Mouse (Mus musculus): ENCODE results near the gene Atg5. TPM values are rescaled to one million over a fixed set of nuclear protein-coding genes. Genes with fewer than 3 reads are reported as not detected.
"Not testable (repeated sequence)": the region's sequence is repeated elsewhere in the genome, so short reads cannot be mapped to it uniquely, and the experiment has no call there.

Gene Atg5
- polyA plus RNA-seq, 1 experiment from 2014 or later: 53.5 TPM

- no peaks in the 10 kb centered on the region for H3K27me3 ChIP-seq (replicated peaks; ENCODE audit: control insufficient read depth, insufficient read depth, low read length)
- H3K9me3 ChIP-seq (ENCODE audit: control insufficient read depth): no peaks in the 10 kb centered on the region
- no peak for TF ChIP-seq CTCF (IDR thresholded peaks at IDR 0.05; ENCODE audit: low read depth)
- H3K4me2 ChIP-seq (replicated peaks; ENCODE audit: low read depth): no peak overlapping the region
- H3K9ac ChIP-seq (ENCODE audit: low read depth, low read length): no peak overlapping the region
- WGBS: 95% methylated on average over 1 of the region's 1 CpGs
- no peaks in the 10 kb centered on the region for H3K4me1 ChIP-seq (replicated peaks; ENCODE audit: control insufficient read depth, insufficient read depth, low read length)
- H3K4me3 ChIP-seq (ENCODE audit: low read depth, low read length): no peak overlapping the region
- no peaks in the 10 kb centered on the region; the same call in 1 of the 2 replicates for H3K36me3 ChIP-seq (ENCODE audit: control insufficient read depth, insufficient read depth)
- no peak overlapping the region for H3K27ac ChIP-seq (ENCODE audit: low read depth, low read length)
- ATAC-seq: no peak
These were observed 62.6 kb downstream of the Atg5 start for GRCm38 (mm10) chr10:44330717-44331116.

GRCm38 (mm10) chr10:44331469-44331868, 63.3 kb downstream of the Atg5 start:
- Histone ChIP-seq H3K27me3 (replicated peaks; ENCODE audit: control insufficient read depth, insufficient read depth, low read length) (no peaks in the 10 kb centered on the region), H3K4me1 (replicated peaks; ENCODE audit: control insufficient read depth, insufficient read depth, low read length) (no peaks in the 10 kb centered on the region), H3K27ac (ENCODE audit: low read depth, low read length) (no peak overlapping the region), H3K36me3 (ENCODE audit: control insufficient read depth, insufficient read depth) (peaks cover 4% of the 10 kb centered on the region; the same call in 1 of the 2 replicates), H3K9me3 (ENCODE audit: control insufficient read depth) (no peaks in the 10 kb centered on the region), H3K4me2 (replicated peaks; ENCODE audit: low read depth) (no peak overlapping the region), H3K9ac (ENCODE audit: low read depth, low read length) (no peak overlapping the region), H3K4me3 (ENCODE audit: low read depth, low read length) (no peak overlapping the region)
- no peak for TF ChIP-seq CTCF (IDR thresholded peaks at IDR 0.05; ENCODE audit: low read depth)
- no peak for ATAC-seq
- 51% methylated on average over 2 of the region's 2 CpGs for WGBS

DNA sequence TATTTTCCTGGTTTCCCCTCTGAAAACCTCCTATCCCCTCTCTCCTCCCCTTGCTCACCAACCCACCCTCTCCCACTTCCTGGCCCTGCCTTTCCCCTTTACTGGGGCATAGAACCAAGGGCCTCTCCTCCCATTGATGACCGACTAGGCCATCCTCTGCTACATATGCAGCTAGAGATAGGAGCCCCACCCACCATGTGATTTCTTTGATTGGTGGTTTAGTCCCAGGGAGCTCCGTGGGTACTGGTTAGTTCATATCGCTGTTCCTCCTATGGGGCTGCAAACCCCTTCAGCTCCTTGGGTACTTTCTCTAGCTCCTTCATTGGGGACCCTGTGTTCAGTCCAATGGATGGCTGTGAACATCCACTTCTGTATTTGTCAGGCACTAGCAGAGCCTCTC, 64.5 kb downstream of the Atg5 start:
- not testable (repeated sequence) for H3K4me1 ChIP-seq (replicated peaks; ENCODE audit: control insufficient read depth, insufficient read depth, low read length); H3K27me3 ChIP-seq (replicated peaks; ENCODE audit: control insufficient read depth, insufficient read depth, low read length); ATAC-seq; H3K4me2 ChIP-seq (replicated peaks; ENCODE audit: low read depth); H3K4me3 ChIP-seq (ENCODE audit: low read depth, low read length); H3K9ac ChIP-seq (ENCODE audit: low read depth, low read length); H3K27ac ChIP-seq (ENCODE audit: low read depth, low read length); H3K36me3 ChIP-seq (ENCODE audit: control insufficient read depth, insufficient read depth); H3K9me3 ChIP-seq (ENCODE audit: control insufficient read depth)
- WGBS: 83% methylated on average over 3 of the region's 3 CpGs

GRCm38 (mm10) chr10:44336641-44337382, 68.7 kb downstream of the Atg5 start:
- H3K4me2 ChIP-seq (replicated peaks; ENCODE audit: low read depth); H3K36me3 ChIP-seq (ENCODE audit: control insufficient read depth, insufficient read depth); ATAC-seq; H3K9me3 ChIP-seq (ENCODE audit: control insufficient read depth); H3K27me3 ChIP-seq (replicated peaks; ENCODE audit: control insufficient read depth, insufficient read depth, low read length); H3K4me3 ChIP-seq (ENCODE audit: low read depth, low read length); H3K4me1 ChIP-seq (replicated peaks; ENCODE audit: control insufficient read depth, insufficient read depth, low read length); H3K9ac ChIP-seq (ENCODE audit: low read depth, low read length); H3K27ac ChIP-seq (ENCODE audit: low read depth, low read length): not testable (repeated sequence)
- WGBS: 59% methylated on average over 3 of the region's 3 CpGs

DNA sequence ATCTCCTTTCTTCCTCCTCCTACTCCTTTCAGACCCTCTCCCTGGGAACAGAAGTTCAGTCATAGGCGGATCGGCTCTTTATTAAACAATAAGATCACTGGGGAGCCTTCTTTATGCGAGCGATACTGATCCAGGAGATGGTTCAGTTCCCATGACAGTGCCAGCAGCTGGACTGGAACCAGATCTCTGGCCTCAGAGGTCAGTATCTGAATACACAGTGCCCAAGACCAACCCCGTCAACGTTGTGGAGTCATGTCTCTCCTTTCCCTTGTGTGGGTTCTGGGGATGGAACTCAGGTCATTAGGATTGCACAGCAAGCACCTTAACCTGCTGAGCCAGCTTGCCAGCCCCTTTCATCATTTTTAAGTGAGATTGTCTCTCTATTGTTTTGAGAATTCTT, 70.4 kb downstream of the Atg5 start:
- ATAC-seq: no peak

GRCm38 (mm10) chr10:44339326-44339725, 71.2 kb downstream of the Atg5 start:
- TF ChIP-seq CTCF (IDR thresholded peaks at IDR 0.05; ENCODE audit: low read depth): no peak

More for the DNA sequence above, 70.4 kb downstream of the Atg5 start:
- Histone ChIP-seq H3K4me3 (ENCODE audit: low read depth, low read length) (no peak overlapping the region), H3K27ac (ENCODE audit: low read depth, low read length) (no peak overlapping the region), H3K9ac (ENCODE audit: low read depth, low read length) (no peak overlapping the region), H3K4me1 (replicated peaks; ENCODE audit: control insufficient read depth, insufficient read depth, low read length) (no peaks in the 10 kb centered on the region), H3K36me3 (ENCODE audit: control insufficient read depth, insufficient read depth) (peaks cover 4% of the 10 kb centered on the region; the same call in 1 of the 2 replicates), H3K4me2 (replicated peaks; ENCODE audit: low read depth) (no peak overlapping the region), H3K9me3 (ENCODE audit: control insufficient read depth) (no peaks in the 10 kb centered on the region), H3K27me3 (replicated peaks; ENCODE audit: control insufficient read depth, insufficient read depth, low read length) (no peaks in the 10 kb centered on the region)
- WGBS: 84% methylated on average over 6 of the region's 6 CpGs
- no peak for TF ChIP-seq CTCF (IDR thresholded peaks at IDR 0.05; ENCODE audit: low read depth)

More at GRCm38 (mm10) chr10:44339326-44339725, 71.2 kb downstream of the Atg5 start:
- Histone ChIP-seq H3K9ac (ENCODE audit: low read depth, low read length) (no peak overlapping the region), H3K27me3 (replicated peaks; ENCODE audit: control insufficient read depth, insufficient read depth, low read length) (no peaks in the 10 kb centered on the region), H3K4me1 (replicated peaks; ENCODE audit: control insufficient read depth, insufficient read depth, low read length) (no peaks in the 10 kb centered on the region), H3K4me2 (replicated peaks; ENCODE audit: low read depth) (no peak overlapping the region), H3K4me3 (ENCODE audit: low read depth, low read length) (no peak overlapping the region), H3K9me3 (ENCODE audit: control insufficient read depth) (no peaks in the 10 kb centered on the region), H3K27ac (ENCODE audit: low read depth, low read length) (no peak overlapping the region), H3K36me3 (ENCODE audit: control insufficient read depth, insufficient read depth) (peaks cover 4% of the 10 kb centered on the region; the same call in 1 of the 2 replicates)
- ATAC-seq: no peak
- 72% methylated on average over 5 of the region's 5 CpGs for WGBS

Data from intestine, postnatal 0 days (tissue).